Mouse (Mus musculus) heart, adult 8-10 months (tissue): ENCODE measurements around the gene Cadm1. TPM values are rescaled to one million over a fixed set of nuclear protein-coding genes. Genes with fewer than 3 reads are reported as not detected.

ENCODE experiments used
- DNase-seq: peaks from one replicate; pipeline ENCODE4 v3.0.0; 2022; ENCODE audit warnings: low spot score
- total RNA-seq, 4 experiments: library from RNA; stranded (reverse); gene quantifications; 2 replicates each; pipeline ENCODE4 v1.2.4; 2022

Gene Cadm1
- total RNA-seq, 4 experiments from 2014 or later, result 1.7 to 2.3 (median 2.1) TPM

- no peak for DNase-seq
These were observed 256.7 kb downstream of the Cadm1 start for GRCm38 (mm10) chr9:47786642-47787041.

DNA sequence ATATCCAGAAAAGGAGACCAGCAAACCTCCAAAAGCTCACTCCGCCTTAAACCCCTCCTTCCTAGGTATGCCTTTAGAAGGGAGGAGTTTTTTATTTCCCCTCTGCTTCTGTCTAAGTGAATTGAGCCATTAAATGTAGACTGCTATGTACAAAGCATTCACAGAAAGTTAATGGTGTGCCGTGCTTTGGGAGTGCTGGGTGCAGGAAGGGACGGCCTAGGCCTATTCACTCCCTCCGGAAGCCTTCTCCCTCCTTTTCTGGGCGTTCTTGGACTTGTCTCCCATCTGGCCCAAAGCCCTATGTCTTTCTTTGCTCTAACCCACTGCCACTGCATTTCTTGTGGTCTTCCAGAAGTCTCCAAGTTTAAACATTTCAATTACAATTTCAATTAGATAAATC is 268.5 kb downstream of the Cadm1 start:
- no peak for DNase-seq

GRCm38 (mm10) chr9:47801242-47801641 is 271.3 kb downstream of the Cadm1 start:
- no peak for DNase-seq

- no peak for DNase-seq
These were observed 272.6 kb downstream of the Cadm1 start for GRCm38 (mm10) chr9:47802527-47802926.

- DNase-seq, result no peak
These were observed 273.6 kb downstream of the Cadm1 start for GRCm38 (mm10) chr9:47803531-47804105.

DNA sequence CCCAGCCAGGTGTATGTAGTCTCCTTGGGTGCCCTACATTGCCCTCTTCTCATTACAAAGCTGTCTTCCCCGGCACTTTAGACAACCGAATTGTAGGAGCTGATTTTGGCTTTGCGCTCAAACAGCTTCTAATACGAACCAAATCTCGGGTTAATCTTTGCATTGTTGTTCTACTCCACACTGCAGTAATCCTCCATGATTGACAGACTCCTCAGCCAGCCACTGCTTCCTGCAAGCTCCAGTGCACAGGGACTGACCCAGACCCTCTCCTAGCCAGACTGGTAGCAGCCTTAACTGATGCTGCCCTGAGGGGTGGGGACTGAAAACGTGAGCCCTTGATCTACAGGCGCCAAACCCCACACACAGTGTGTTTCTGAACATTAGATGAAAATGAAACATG is 275.7 kb downstream of the Cadm1 start:
- DNase-seq, result no peak

DNA sequence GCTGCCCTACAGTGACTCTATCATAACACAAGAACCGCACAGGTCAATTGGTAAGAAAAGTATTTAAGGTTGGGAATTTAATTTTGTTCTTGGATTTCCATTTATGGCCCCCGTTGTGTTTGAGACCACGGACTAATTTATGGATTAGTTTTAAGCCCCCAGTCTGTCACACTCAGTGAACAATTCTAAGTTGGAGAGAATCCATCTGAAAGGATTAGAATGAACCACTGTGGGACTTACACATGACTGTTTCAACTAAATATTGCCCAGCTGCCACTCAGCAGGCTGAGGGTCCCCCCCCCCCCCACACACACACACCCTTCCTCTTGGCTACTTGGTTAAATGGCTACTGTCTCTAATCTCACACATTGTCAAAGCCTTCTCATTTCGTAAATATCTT is 295.7 kb downstream of the Cadm1 start:
- DNase-seq, result no peak

- no peak for DNase-seq
These were observed 298.8 kb downstream of the Cadm1 start for GRCm38 (mm10) chr9:47828762-47829161.

DNA sequence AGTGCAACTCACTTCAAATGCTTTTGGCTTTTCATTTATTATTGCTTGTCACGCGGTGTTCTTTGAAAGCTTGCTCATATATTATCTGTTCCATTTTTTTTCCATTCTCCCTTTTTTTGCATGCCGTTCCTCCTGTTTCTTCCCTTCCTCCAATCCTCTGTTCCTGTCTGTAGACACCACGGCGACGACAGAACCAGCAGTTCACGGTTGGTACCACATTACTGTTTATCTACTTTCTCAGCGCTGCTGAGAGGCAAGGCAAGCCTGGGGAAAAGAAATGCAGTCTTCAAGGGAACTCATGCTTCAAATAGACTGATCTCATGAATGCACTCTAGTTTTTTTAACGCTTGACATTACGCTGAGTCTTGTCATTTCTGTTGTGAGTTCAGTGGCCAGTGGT is 299.2 kb downstream of the Cadm1 start:
- no peak for DNase-seq

GRCm38 (mm10) chr9:47829846-47830245 is 299.9 kb downstream of the Cadm1 start:
- no peak for DNase-seq

- no peak for DNase-seq
These were observed 301.4 kb downstream of the Cadm1 start for GRCm38 (mm10) chr9:47831412-47831811.

GRCm38 (mm10) chr9:47838170-47838569 is 308.2 kb downstream of the Cadm1 start:
- no peak for DNase-seq

GRCm38 (mm10) chr9:47838890-47839691 is 309.1 kb downstream of the Cadm1 start:
- no peak for DNase-seq

DNA sequence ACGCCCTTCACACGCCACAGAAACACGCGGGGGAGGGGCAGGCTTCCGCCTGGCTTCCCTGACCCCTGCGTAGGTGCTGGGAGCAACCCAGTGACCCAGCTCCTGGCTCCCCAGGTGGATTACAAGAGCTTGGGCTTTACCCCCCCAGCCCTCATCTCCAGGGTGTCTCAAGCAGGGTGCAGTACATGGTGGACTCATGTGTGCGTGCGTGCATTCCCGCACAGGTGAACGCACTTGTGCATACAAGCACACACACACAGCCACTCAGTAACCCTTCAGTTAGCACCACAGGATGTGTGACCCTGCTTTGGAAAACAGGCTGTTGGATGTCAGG is 309.7 kb downstream of the Cadm1 start:
- no peak for DNase-seq

GRCm38 (mm10) chr9:47843328-47843727 is 313.4 kb downstream of the Cadm1 start:
- no peak for DNase-seq

DNA sequence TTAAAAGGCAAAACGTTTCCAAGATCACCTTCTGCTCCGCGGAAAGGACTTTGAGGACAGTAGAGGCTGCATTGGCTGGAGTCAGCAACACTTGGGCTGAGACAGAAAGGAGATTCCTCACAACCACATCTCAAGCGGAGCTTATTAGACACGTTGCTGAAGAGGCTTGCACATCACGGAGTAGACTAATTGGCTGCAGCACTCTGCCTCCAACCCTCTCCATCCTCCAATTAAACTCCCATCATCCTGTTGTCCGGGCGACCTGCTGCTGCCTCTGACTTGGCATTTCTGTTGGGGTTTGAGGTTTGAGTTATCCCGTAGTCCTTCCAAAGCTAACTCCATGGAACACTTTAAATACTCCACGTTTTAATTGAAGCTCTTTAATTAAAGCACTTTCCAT is 316.3 kb downstream of the Cadm1 start:
- no peak for DNase-seq

GRCm38 (mm10) chr9:47846926-47847325 is 317.0 kb downstream of the Cadm1 start:
- no peak for DNase-seq

DNA sequence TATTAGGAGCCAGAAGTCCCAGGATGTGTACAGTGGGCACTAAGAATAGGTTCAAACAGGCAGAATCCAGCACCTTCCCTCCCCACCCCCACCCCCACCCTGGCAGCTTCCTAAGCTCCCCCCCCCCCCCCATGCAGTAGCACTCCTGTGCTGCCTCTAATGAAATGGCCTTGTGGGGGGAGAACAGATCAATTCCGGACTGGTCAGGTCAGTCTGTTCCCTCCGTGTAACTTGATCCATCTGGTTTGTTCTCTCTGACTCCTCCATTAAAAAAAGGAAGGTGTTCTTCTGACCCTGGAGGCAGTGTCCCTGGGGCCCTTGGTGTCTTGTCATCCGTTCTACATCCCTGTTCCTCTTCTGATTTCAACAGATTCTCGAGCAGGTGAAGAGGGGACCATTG is 317.8 kb downstream of the Cadm1 start:
- no peak for DNase-seq

DNA sequence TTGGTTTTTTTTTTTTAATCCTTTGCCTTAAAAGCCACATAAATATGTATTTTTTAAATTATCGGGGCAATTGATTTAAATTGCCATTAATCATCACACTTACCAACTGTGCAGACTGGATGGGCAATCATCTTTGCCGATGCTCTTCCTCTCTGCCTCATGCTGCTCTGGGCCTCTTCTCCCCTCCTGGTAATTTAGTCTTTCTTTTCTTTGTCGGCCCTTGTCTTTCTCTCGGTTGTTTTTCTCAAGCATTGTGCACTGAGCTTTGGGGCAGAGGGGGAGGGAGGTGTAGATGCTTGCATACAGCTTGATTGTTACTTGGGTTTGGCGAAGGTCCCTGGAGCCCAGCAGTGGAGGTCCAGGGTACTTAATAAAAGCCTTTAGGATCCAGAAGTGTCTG is 318.8 kb downstream of the Cadm1 start:
- DNase-seq, result no peak

GRCm38 (mm10) chr9:47856311-47856710 is 326.3 kb downstream of the Cadm1 start:
- DNase-seq, result no peak

DNA sequence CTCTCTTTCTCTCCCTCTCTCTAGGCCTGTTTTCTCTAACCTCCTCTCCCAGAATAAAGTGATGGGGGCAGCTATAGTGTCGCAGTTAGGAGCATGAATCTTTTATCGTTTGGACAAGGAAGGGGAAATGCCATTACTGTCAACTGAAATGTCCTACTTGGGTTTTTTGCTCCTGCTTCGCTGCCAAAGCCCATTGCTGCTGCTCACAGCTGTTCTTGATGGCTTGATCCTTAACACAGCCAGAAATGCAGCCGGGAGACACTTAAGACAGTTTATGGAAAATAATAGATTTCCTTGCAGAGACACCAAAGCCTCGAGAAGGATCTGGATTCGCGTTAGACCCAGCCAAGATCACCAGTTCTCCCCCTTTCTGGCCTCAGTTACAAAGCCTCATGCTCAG is 327.3 kb downstream of the Cadm1 start:
- no peak for DNase-seq

DNA sequence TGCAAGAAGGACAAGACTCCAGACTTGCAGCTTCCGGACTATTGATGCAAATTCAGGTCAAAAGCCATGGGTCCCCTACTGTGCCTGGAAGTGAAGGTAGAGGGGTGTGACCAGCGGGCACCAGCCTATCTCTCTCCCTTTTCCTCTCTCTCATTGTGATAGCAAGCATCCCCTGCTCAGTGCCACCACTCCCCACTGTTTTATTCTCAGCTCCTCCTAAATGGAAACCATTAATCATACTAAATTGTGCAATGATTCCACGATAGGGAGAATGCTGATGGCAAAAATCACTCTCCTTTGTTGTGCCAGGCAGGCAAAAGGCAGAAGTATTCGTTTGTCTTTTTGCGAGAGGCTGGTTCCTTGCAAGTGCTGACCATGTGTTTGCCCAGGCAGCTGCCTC is 328.2 kb downstream of the Cadm1 start:
- DNase-seq, result no peak

DNA sequence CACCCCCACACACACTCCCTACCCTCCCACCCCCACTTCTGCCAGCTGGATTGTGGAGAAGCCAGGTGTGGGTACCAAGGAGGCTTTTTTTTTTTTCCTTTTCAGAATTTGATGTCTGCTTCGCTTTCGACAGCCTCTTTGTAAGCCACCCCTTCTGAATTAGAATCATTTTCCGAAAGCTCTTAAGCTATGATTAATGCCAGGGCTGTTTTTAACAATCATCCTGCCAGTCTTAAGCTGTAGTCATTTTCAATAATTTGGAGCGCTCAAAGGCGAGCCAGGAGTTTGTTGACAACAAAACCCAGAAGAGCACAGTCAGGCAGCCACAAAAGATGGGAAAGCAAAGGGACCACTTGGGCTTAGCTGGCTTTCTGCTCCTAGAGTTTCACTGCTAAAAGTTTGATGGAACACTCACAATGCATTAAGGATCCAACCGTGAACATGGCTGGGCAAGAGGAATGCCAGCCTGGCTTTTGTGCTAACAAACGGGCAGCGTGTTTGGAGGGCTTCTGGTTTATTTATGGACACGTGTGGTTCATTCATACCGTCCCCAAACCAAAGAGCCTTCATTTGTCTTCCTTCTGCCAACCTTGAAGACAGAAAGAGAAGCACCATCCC is 328.9 kb downstream of the Cadm1 start:
- DNase-seq, result no peak
